Mouse (Mus musculus): ENCODE measurements at regions not wholly inside any gene's neighbourhood (a gene's known extent, or its start where the extent isn't known, plus 50 kb on each side); places are given as distances from the start of the nearest gene placed in this dataset.
"Not testable (repeated sequence)": the region's sequence is repeated elsewhere in the genome, so short reads cannot be mapped to it uniquely, and the experiment has no call there.

DNA sequence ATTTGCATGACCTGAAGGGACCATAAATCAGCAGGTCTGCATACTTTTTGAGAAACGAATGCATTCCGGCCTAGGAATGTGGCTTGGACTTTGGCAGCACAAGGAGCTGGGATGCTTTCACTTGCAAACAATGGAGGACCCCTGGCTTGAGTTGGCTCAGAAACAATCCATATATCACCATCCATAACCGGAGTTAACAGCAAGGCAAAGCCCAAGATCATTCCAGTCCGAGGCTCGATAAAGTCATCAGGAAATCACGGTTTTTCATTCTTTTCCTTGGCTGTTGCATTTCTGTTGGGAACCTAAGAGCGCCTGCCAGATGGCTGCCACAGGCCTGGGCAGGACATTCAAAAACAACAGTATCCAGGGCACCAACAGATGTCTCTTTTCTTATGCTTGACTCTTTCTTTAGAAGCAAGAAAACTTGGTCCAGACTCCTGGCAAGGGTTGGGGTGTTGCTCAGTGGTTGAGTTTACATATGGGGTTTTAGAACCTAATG, 198.5 kb downstream of the Fam43a start:
- no peak for DNase-seq (ENCODE audit: low spot score in 2 of 2)

DNA sequence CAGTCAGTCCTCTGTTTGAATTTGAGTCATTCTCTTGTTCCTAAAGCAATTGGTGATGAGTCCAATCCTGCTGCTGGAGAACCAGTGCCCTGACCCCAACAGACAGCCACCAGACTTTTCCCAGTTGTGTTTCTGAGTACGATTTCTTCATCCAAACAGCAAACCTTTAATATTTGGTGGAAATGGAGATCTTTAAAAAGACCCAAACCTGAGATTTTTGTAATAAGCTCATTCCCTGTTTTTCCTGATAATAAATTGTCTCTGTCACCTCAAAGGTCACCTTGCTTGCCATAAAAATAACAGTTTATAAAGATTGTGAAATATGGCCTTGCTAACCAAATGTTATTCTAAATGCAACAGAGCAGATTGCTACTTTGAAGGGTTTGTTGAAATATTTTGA, 199.0 kb downstream of the Fam43a start:
- no peak for DNase-seq (ENCODE audit: low spot score in 2 of 2)

DNA sequence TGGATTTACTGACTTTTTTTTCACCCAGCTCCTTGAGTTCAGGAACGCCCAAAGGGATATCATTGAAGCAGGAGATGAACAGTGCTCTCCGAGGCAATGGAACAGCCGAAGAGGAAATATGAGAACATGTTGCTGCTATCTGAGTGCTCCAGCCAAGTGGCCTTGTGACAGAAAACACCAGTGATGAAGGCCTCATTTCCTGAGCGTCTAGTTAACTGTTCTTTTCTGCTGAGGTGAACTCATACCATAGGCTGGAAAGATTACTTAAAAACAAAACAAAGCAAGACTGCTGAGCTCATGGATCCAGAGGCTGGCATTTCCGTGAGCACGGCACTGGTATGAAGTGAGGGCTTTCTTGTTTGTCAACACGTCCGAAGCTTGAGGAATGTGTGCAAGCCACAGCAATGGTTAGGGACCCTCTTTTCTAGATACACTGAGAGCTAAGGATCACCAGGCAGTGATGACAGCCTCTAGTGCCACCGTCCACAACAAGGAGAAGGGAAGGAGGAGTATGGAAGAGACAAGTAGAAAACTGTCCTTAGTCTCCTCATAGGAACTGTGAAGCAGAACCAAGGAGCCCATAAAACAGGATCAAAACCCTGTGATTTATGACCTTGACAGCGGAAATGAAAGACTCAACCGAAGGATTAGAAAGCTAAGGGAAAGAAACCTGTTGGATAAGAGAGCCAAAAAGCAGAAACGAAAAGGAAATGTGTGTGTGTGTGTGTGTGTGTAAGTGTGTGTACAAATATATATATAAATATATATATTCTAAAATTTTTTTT, 200.4 kb downstream of the Fam43a start:
- no peak for DNase-seq (ENCODE audit: low spot score in 2 of 2)

DNA sequence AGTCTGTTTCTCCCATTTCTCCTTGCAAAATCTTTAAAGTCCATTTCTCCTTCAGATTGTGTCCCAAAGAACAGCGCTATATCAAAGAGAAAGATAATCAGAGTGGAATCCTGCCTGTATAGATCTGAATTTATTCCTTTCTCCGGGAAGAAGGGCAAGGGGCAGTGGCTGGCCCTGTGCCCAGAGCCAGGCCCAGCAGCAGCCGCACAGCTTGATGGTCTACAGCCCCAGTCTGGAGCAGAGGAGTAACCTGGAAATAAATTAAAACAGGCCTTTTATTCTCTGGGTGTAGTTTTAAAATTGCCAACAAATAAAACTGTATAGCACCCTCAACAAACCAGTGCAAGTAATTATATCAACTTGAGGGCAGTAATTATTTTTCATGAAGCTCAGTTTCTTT, 204.5 kb downstream of the Fam43a start:
- DNase-seq (ENCODE audit: low spot score in 2 of 2): no peak

- not testable (repeated sequence) for DNase-seq (ENCODE audit: low spot score in 2 of 2)
Observed at GRCm38 (mm10) chr16:30806206-30806605, 206.7 kb downstream of the Fam43a start.

- no peak for DNase-seq (ENCODE audit: low spot score in 2 of 2)
Observed at GRCm38 (mm10) chr16:30818541-30819120, 219.1 kb downstream of the Fam43a start.

GRCm38 (mm10) chr16:30819342-30819741, 219.8 kb downstream of the Fam43a start:
- no peak for DNase-seq (ENCODE audit: low spot score in 2 of 2)

DNA sequence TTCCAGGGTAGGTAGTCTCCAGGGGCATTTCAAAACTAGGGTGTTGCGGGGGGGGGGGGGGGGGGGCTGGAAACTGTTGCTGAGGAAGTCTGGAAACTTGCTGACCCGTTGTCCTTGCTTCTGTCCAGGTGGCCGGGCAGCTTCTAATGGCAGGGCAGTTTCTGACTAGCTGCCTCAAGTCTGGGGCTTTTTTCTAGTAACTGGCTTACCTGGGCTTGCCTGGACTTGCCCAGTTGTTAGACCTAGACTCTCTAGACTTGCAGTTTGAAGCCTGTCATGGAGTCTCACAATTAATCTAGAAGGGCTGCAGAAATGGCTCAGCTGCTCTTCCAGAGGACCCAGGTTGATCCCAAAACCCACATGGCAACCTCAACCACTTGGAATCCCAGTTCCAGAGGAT, 220.7 kb downstream of the Fam43a start:
- no peak for DNase-seq (ENCODE audit: low spot score in 2 of 2)

- DNase-seq (ENCODE audit: low spot score in 2 of 2): no peak
Observed at GRCm38 (mm10) chr16:30820761-30821160, 221.2 kb downstream of the Fam43a start.

DNA sequence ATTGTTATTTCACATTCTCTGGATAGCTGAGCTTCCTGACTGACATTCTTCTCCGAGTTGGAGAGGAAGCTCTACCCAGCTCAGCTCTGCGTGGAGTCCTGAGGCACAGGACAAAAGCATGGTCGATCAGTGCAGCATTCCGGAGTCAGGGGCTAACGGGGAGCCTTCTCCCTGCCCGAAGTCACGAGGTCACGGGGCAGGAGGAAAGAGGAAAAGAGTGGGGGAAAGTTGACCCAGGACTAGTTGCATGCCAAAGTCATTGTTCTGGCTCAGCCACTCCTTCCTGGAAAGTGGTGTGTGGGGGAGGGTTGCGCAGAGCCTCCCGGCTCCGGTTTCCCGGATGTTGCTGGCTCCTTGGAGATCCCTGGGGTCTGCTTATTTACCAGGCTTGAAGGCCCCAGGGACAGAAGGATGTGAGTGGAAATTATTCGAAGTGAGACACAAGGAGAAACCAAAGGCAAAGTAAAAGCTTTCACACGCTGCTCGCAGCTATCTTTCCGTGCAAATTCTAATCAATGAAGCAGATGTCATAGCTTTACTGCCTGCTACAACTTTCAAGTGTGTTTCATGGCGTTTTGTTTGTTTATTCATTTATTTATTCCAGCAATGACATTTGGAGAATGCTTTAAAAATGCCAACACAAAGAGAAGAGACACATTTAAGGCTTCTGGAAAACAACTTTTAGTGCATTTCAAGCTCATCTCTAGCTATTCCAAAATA, 221.8 kb downstream of the Fam43a start:
- DNase-seq (ENCODE audit: low spot score in 2 of 2): no peak

- DNase-seq (ENCODE audit: low spot score in 2 of 2): no peak
Observed at GRCm38 (mm10) chr16:30821911-30822578, 222.5 kb downstream of the Fam43a start.

GRCm38 (mm10) chr16:30826128-30826527, 226.6 kb downstream of the Fam43a start:
- peak; percentile 32 to 58 for DNase-seq (ENCODE audit: low spot score in 2 of 2)

DNA sequence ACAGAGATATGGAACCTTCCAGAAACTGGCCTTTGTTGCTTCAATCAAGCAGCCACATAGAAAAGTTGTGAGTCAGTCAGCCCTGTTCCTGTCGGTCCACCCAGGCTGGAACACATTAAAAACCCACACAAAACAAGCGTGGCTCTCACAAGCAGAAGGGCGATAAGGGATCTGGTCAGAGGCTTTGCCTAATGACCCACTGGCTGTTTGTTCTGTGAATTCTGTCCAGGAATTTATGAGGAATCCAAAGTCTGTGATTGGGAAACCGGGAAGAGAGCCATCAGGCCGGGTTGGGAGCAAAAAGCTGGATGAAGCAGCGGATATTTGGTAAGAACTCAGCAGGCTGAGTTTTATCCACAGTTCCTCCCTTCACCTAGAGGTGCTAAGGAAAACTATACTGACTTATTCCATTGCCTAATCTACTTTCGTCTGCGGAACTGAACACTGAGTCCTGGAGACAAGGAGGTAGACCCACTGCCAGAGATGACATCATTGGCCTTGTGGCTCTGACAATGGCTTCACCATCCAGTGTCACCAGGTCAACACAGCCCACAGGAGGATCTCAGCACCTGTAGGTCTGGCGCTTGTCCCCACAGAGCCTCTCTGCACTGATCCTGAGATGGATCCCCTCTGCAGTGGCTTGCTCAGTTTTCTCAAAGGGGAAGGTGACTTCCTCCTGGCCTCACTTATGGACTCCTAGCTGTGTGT, 228.5 kb downstream of the Fam43a start:
- DNase-seq (ENCODE audit: low spot score in 2 of 2): no peak

GRCm38 (mm10) chr16:30834561-30834960, 235.0 kb downstream of the Fam43a start:
- no peak for DNase-seq (ENCODE audit: low spot score in 2 of 2)

DNA sequence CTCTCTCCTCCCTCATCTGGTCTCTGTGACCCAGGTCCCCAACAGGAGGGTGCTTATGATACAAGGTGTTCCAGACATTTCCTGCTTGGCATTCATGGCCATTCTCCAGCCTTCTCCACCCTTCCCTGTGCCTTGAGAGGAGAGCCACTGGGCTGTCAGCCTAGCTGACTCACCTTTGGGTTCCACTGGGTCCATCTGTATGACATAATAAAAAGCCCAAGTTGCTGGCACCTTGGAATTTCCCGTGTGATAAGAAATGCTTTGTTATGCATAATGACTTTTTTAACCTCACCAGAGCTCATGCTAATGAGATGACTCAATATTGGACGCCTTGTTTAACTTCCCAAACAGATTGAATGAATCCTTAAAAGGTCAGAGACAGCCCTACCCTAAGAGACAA, 236.2 kb downstream of the Fam43a start:
- no peak for DNase-seq (ENCODE audit: low spot score in 2 of 2)

DNA sequence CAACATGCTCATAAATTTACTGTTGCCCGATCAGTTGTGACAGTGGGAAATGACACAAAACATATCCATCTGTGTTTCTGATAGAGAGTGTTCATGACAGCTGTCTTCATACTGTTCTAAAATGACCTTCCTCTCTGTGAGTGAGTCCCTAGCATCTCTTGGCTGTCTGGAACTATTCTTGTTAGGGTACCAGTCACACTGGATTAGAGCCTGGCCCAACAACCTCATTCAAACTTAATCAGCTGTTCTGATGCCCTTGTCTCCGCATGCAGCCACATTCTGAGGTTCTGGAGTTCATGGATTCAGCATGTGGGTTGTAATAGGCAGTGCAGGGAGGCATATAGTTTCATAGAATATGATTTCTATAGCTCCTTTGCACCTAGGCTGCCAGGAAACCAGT, 238.4 kb downstream of the Xxylt1 start:
- DNase-seq (ENCODE audit: low spot score in 2 of 2): no peak

DNA sequence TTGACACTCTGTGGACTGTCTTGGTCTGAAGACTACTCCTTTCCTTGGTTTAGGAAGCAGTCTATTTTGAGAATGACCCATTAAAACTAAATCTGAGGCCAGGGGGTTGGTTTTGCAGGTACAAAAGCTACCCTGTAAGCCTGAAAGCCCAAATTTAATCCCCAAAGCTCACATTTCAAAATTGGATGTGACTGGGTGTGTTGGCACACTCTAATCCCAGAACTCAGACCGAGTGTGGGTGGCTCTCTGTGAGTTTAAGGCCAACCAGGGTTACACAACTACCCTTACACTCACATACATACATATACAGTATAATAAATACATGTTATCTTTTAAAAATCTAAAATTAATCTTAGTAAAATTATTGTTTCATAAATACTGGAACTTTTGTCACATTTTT, 228.6 kb downstream of the Xxylt1 start:
- no peak for DNase-seq (ENCODE audit: low spot score in 2 of 2)

- no peak for DNase-seq (ENCODE audit: low spot score in 2 of 2)
Observed at GRCm38 (mm10) chr16:30854716-30855115, 226.5 kb downstream of the Xxylt1 start.

DNA sequence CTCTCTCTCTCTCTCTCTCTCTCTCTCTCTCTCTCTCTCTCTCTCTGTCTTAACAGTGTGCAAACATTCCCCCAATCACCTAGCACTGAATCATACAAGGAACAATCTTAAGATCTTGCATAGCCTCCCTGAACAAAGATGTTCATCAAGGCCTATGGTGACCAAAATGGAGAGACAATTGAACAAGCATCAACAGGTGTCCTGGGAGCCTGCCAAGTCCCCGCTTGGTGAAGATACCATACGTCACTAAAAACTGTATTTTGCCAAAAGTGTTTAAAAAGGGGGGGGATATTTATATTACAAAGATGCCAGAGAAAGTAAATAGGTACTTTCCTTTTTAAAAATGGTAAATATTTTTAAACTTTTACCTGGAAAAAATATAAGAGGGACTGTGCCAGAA, 223.6 kb downstream of the Xxylt1 start:
- no peak for DNase-seq (ENCODE audit: low spot score in 2 of 2)

GRCm38 (mm10) chr16:30869136-30869909, 211.9 kb downstream of the Xxylt1 start:
- no peak for DNase-seq (ENCODE audit: low spot score in 2 of 2)
